Mouse (Mus musculus) bone marrow, adult 2 months (tissue): ENCODE data around the gene Tmem176a. TPM values are rescaled to one million over a fixed set of nuclear protein-coding genes. Genes with fewer than 3 reads are reported as not detected.
A peak's percentile ranks its signal among the peaks of the same experiment; 100 is the strongest.

ENCODE experiments used
- H3K27ac ChIP-seq: fragments of 200-500 bp; 2 replicates; pipeline ENCODE4 v1.5.1; 2012; ENCODE audit warnings: low read depth, mild to moderate bottlenecking, control low read depth, inconsistent platforms, low read length; ENCODE audit not compliant: control insufficient read depth, poor library complexity, insufficient read depth
- H3K4me1 ChIP-seq: fragments of 200-500 bp; 2 replicates; pipeline ENCODE4 v1.6.1; 2011; ENCODE audit warnings: low read length; ENCODE audit not compliant: control insufficient read depth, insufficient read depth
- H3K4me3 ChIP-seq: fragments of 200-500 bp; replicated peaks from 2 replicates; pipeline ENCODE3; 2011; ENCODE audit warnings: mild to moderate bottlenecking, low read depth, low read length, control low read depth; ENCODE audit not compliant: control insufficient read depth
- CTCF ChIP-seq: fragments of 200-500 bp; IDR thresholded peaks from 2 replicates; pipeline ENCODE4 v1.5.1; 2011; ENCODE audit warnings: low read length, control low read depth; ENCODE audit not compliant: control insufficient read depth, insufficient read depth
- POLR2A ChIP-seq: fragments of 200-500 bp; IDR thresholded peaks from 2 replicates; pipeline ENCODE4 v1.6.1; 2011; ENCODE audit warnings: low read depth, mild to moderate bottlenecking, control low read depth, low read length, borderline replicate concordance; ENCODE audit not compliant: control insufficient read depth
- WGBS: fragments of 180-500 bp; shearing (Covaris S2); methylation state at CpG from one replicate; pipeline ENCODE4 v1.1.7; 2018; 5-methylcytosine and 5-hydroxymethylcytosine counted together
- polyA plus RNA-seq: library from polyadenylated mRNA; stranded (reverse); fragments of >200 nt; gene quantifications from 2 replicates; pipeline ENCODE4 v1.2.4, GENCODE M21; 2011; ENCODE audit warnings: low replicate concordance; ENCODE audit not compliant: missing spikeins, insufficient read depth, insufficient read length

Gene Tmem176a
- polyA plus RNA-seq, 1 experiment: 17.9 TPM

GRCm38 (mm10) chr6:48837516-48837915, 3.2 kb upstream of the Tmem176a start:
- WGBS: 79% methylated on average over 7 of the region's 7 CpGs
- TF ChIP-seq CTCF (no peak), POLR2A (no peak)
- Histone ChIP-seq H3K27ac (no peak overlapping the region), H3K4me1 (no peaks in the 10 kb centered on the region; the same call in 1 of the 2 replicates), H3K4me3 (no peak overlapping the region)

- Histone ChIP-seq H3K4me1 (no peaks in the 10 kb centered on the region; the same call in 1 of the 2 replicates), H3K27ac (no peak overlapping the region), H3K4me3 (no peak overlapping the region)
- no peak for TF ChIP-seq CTCF
- TF ChIP-seq POLR2A: no peak
- WGBS: 51% methylated on average over 6 of the region's 6 CpGs
These were observed 2.2 kb upstream of the Tmem176a start for GRCm38 (mm10) chr6:48838321-48839080.

GRCm38 (mm10) chr6:48840973-48841625, 380 bp downstream of the Tmem176a start, which contains the start of gene Tmem176b:
Gene Tmem176b, minus strand, starts transcription at chr6:48841496.
- H3K27ac ChIP-seq: peak within 1 kb of the TSS; percentile 41; the same call in 1 of the 2 replicates
- WGBS: 3% methylated on average over 6 of the region's 6 CpGs
- no peaks in the 10 kb centered on the region; the same call in 1 of the 2 replicates for H3K4me1 ChIP-seq
- no peak for TF ChIP-seq CTCF
- TF ChIP-seq POLR2A: no peak
- H3K4me3 ChIP-seq: peak within 1 kb of the TSS; percentile 43

DNA sequence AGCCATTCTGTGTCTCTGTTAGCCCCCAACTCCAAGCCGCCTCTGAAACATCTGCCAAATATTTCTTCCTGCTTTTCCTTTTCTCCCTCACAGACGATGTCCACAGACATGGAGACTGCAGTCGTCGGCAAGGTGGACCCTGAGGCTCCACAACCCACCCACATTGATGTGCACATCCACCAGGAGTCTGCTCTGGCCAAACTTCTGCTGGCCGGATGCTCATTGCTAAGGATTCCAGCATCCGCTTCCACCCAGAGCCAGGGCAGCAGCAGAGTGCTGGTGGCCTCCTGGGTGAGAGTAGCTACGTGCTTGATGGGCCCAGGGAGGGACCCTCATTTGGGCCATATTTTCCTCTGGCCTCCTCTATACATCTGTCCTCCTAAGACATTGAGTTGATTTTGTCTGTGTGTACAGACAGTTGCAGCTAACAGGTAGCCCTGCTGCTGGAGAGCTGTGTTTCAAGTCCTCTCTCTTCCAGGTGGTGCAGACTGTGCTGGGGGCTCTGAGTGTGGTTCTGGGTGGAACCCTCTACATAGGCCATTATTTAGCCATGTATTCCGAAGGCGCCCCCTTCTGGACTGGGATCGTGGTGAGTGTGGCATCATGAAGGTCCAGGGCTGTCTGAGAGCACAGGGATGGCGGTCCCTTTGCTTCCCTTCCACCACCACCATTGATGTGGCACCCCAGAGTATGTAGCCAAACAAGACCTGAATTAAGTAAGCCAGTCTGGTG, 1.6 kb downstream of the Tmem176a start:
- 40% methylated on average over 11 of the region's 11 CpGs for WGBS

GRCm38 (mm10) chr6:48845086-48845485, 4.4 kb downstream of the Tmem176a start:
- 83% methylated on average over 4 of the region's 4 CpGs for WGBS
- TF ChIP-seq POLR2A (no peak), CTCF (no peak)

More for the DNA sequence above, 1.6 kb downstream of the Tmem176a start:
- H3K4me1 ChIP-seq: no peaks in the 10 kb centered on the region; the same call in 1 of the 2 replicates
- H3K27ac ChIP-seq: 0 out of 2 replicates have a peak overlapping the region, but pooled peaks have one; percentile 41
- TF ChIP-seq CTCF (no peak), POLR2A (no peak)
- no peak overlapping the region for H3K4me3 ChIP-seq

GRCm38 (mm10) chr6:48851820-48852491, 11.2 kb downstream of the Tmem176a start:
- Histone ChIP-seq H3K4me1 (no peaks in the 10 kb centered on the region), H3K27ac (no peak overlapping the region), H3K4me3 (no peak overlapping the region)
- TF ChIP-seq POLR2A (no peak), CTCF (no peak)
- 12% methylated on average over 29 of the region's 29 CpGs for whole genome bisulfite sequencing

More at GRCm38 (mm10) chr6:48845086-48845485, 4.4 kb downstream of the Tmem176a start:
- Histone ChIP-seq H3K4me3 (no peak overlapping the region), H3K4me1 (no peaks in the 10 kb centered on the region; the same call in 1 of the 2 replicates), H3K27ac (no peak overlapping the region)

GRCm38 (mm10) chr6:48854155-48854554, 13.4 kb downstream of the Tmem176a start:
- 90% methylated on average over 2 of the region's 2 CpGs for WGBS
- H3K4me1 ChIP-seq: no peaks in the 10 kb centered on the region
- no peak for TF ChIP-seq POLR2A
- TF ChIP-seq CTCF: no peak
- H3K4me3 ChIP-seq: no peak overlapping the region
- no peak overlapping the region for H3K27ac ChIP-seq
